Mouse (Mus musculus) spleen, adult 2 months (tissue): Measurements from ENCODE around the gene Itpk1. TPM values are rescaled to one million over a fixed set of nuclear protein-coding genes. Genes with fewer than 3 reads are reported as not detected.

ENCODE experiments used
- DNase-seq, 2 experiments: peaks; one replicate each; pipeline versions ENCODE4 v3.0.0 to v3.0.0-alpha.2; 2012 to 2021; ENCODE audit warnings: low spot score in 2 of 2, low read depth in 1 of 2
- H3K27ac ChIP-seq: fragments of 200-500 bp; 2 replicates; pipeline ENCODE4 v1.5.1; 2012; ENCODE audit warnings: low read length, inconsistent platforms; ENCODE audit not compliant: insufficient read depth
- H3K27me3 ChIP-seq: fragments of 200-500 bp; 2 replicates; pipeline ENCODE4 v1.6.1; 2012; ENCODE audit warnings: mild to moderate bottlenecking, moderate library complexity, low read length, inconsistent platforms; ENCODE audit not compliant: control insufficient read depth, insufficient read depth
- H3K36me3 ChIP-seq: fragments of 200-500 bp; 2 replicates; pipeline ENCODE4 v1.6.1; 2012; ENCODE audit warnings: mild to moderate bottlenecking, low read length, inconsistent platforms; ENCODE audit not compliant: control insufficient read depth, insufficient read depth
- H3K4me1 ChIP-seq: fragments of 200-500 bp; 2 replicates; pipeline ENCODE4 v1.6.1; 2011; ENCODE audit warnings: inconsistent platforms; ENCODE audit not compliant: control insufficient read depth, insufficient read depth, insufficient read length
- H3K4me3 ChIP-seq: fragments of 200-500 bp; 2 replicates; pipeline ENCODE4 v1.5.1; 2011; ENCODE audit warnings: mild to moderate bottlenecking, inconsistent platforms; ENCODE audit not compliant: insufficient read depth, insufficient read length; ENCODE audit errors: extremely low read depth
- CTCF ChIP-seq: fragments of 200-500 bp; IDR thresholded peaks from 2 replicates; pipeline ENCODE4 v1.5.1; 2011; ENCODE audit warnings: mild to moderate bottlenecking, inconsistent platforms; ENCODE audit not compliant: insufficient read depth, insufficient read length, insufficient replicate concordance; ENCODE audit errors: extremely low read depth
- POLR2A ChIP-seq: fragments of 200-500 bp; IDR thresholded peaks from 2 replicates; pipeline ENCODE4 v1.6.1; 2011; ENCODE audit warnings: low read depth, low read length, inconsistent platforms
- whole genome bisulfite sequencing: fragments of 180-500 bp; shearing (Covaris S2); methylation state at CpG from one replicate; pipeline ENCODE4 v1.1.7; 2018; 5-methylcytosine and 5-hydroxymethylcytosine counted together
- polyA plus RNA-seq: library from polyadenylated mRNA; depleted of rRNA; stranded (reverse); fragments of >200 nt; gene quantifications from 2 replicates; pipeline ENCODE4 v1.2.3, GENCODE M21; 2012

Itpk1 gene
- polyA plus RNA-seq, 1 experiment = 22.2 TPM

DNA sequence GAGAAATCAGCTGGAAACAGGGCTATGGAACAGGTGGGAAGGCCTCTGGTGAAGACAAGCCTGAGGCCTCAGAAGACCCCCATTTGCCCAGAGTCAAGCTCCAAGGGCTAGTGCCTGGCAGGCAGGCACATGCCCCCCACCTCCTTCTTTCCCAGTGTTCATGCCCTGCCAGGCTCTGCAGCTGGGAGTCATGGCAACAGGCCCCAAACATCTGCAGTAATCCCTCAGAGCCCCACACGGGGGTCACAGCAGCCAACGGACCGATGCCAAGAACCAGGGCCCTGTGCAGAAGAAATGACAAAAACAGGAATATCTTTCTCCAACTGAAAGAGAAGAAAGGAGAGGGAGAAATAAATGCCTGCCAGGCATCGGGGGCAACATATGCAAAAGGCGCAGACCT is 20.8 kb downstream of the Itpk1 start:
- no peaks in the 10 kb centered on the region for H3K27me3 ChIP-seq
- 89% methylated on average over 5 of the region's 5 CpGs for WGBS
- H3K4me1 ChIP-seq = no peaks in the 10 kb centered on the region; the same call in 1 of the 2 replicates
- H3K36me3 ChIP-seq = no peaks in the 10 kb centered on the region
- H3K4me3 ChIP-seq = no peak overlapping the region
- no peak overlapping the region for H3K27ac ChIP-seq
- TF ChIP-seq POLR2A = no peak
- TF ChIP-seq CTCF = no peak
- no peak for DNase-seq

DNA sequence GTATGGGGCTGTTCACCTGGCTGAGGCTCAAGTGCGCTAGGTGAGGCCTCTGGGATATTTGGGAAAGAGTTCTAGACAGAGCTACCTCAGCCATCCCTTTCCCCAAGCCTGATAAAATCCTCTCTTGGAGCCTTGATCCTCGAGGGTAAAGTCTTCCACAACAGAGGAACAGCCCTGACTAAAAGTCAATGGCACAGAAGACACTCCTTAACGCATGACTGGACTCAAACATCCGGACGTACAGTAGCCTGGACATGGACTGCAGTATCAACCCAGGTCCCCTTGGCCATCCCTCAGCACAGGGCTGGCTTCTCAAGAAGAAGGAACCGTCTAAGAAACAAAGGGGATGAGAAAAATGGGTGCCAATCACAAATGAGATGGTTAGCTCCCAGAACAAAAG is 21.3 kb downstream of the Itpk1 start:
- 77% methylated on average over 6 of the region's 6 CpGs for WGBS
- DNase-seq = no peak

DNA sequence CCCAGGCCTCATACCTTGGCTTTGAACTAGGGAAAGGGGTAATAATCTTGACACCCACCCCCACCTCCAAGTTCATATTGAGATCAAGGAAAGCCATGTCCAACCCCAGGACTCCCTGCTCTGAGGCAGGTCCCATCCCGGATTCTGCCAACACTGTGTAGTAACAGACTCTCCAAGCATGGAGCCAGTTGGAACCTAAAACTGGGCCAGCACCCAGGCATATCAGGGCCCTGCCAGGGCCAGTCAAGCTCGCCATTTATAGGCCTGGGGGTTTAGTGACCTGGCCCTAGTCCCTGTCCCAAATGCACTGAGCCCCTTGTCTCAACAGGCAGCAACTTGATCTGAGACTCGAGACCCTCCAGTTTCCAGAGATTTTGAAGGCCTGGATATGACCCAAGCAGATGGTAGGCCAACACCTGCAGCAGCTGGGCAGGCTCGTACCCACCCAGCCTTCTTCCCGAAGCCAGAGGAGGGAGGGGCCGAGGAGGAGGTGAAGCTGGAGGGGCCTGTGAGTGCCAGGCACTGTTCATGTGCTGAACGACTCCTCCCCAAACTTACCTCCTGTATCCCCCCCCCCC is 21.9 kb downstream of the Itpk1 start:
- Histone ChIP-seq H3K27me3 (no peaks in the 10 kb centered on the region), H3K4me1 (no peaks in the 10 kb centered on the region; the same call in 1 of the 2 replicates), H3K4me3 (no peak overlapping the region), H3K27ac (no peak overlapping the region), H3K36me3 (no peaks in the 10 kb centered on the region)
- WGBS = 87% methylated on average over 7 of the region's 7 CpGs
- no peak for TF ChIP-seq CTCF
- TF ChIP-seq POLR2A = no peak
- no peak for DNase-seq

More for the DNA sequence above, 21.3 kb downstream of the Itpk1 start:
- Histone ChIP-seq H3K36me3 (no peaks in the 10 kb centered on the region), H3K27ac (no peak overlapping the region), H3K4me3 (no peak overlapping the region), H3K4me1 (no peaks in the 10 kb centered on the region; the same call in 1 of the 2 replicates), H3K27me3 (no peaks in the 10 kb centered on the region)
- TF ChIP-seq CTCF = no peak
- TF ChIP-seq POLR2A = no peak

DNA sequence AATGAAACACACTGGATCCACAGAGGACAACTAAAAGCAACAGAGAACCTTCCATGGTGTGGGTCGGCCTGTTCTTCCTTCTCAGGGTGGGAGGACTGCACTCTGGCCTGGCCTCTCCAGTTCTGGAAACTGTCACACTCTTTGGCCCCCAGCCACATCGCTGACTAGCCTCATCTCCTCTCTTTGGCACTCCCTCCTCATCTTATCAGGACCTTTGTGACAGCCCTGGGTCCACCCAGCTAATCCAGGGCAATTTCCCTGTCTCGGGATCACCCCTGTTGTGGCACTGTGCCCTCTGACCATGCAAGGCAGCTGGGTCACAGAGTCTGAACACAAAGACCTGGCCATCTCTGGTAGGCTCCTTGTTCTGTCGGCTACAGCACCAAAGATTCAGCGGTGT is 22.6 kb downstream of the Itpk1 start:
- Histone ChIP-seq H3K4me1 (no peaks in the 10 kb centered on the region; the same call in 1 of the 2 replicates), H3K36me3 (no peaks in the 10 kb centered on the region), H3K4me3 (no peak overlapping the region), H3K27me3 (no peaks in the 10 kb centered on the region), H3K27ac (no peak overlapping the region)
- WGBS = 82% methylated on average over 5 of the region's 5 CpGs
- DNase-seq = no peak
- TF ChIP-seq CTCF (no peak), POLR2A (no peak)

- 79% methylated on average over 7 of the region's 7 CpGs for WGBS
- Histone ChIP-seq H3K4me1 (no peaks in the 10 kb centered on the region; the same call in 1 of the 2 replicates), H3K27ac (no peak overlapping the region), H3K36me3 (no peaks in the 10 kb centered on the region), H3K27me3 (no peaks in the 10 kb centered on the region), H3K4me3 (no peak overlapping the region)
- TF ChIP-seq POLR2A (no peak), CTCF (peak; percentile 34; the same call in 1 of the 2 replicates)
- no peak for DNase-seq
These were observed 23.1 kb downstream of the Itpk1 start for GRCm38 (mm10) chr12:102681590-102681989.

GRCm38 (mm10) chr12:102678820-102679219 is 25.9 kb downstream of the Itpk1 start:
- Histone ChIP-seq H3K27me3 (no peaks in the 10 kb centered on the region), H3K4me1 (peaks cover 17% of the 10 kb centered on the region; the same call in 1 of the 2 replicates), H3K4me3 (no peak overlapping the region), H3K36me3 (no peaks in the 10 kb centered on the region), H3K27ac (no peak overlapping the region)
- WGBS = 74% methylated on average over 6 of the region's 6 CpGs
- TF ChIP-seq POLR2A (no peak), CTCF (no peak)
- no peak for DNase-seq

DNA sequence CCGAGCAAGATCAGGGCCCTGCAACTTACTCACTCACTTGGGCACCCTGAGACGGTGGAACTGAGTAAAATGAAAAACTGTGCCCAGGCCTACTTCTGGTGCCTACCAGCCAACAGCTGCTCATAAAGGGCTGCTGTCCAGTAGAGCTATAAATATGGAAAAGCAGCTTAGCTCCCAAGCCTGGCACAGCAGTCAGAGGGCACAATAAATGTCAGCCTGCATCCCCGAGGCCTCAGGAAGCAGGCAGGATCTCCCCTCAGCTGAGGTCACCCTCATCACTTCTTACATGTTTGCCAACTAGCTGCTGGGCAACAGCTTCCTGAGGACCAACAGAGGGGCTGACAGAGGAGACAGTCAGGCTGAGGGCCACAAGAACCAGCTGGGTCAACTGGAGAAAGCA is 27.6 kb downstream of the Itpk1 start:
- Histone ChIP-seq H3K27me3 (no peaks in the 10 kb centered on the region), H3K4me1 (peaks cover 30% of the 10 kb centered on the region; the same call in 1 of the 2 replicates), H3K27ac (no peak overlapping the region), H3K36me3 (no peaks in the 10 kb centered on the region), H3K4me3 (no peak overlapping the region)
- TF ChIP-seq POLR2A (no peak), CTCF (no peak)
- 72% methylated on average over 3 of the region's 3 CpGs for WGBS
- no peak for DNase-seq
